Comparison of ENCODE assay signal across 9 mouse cellular contexts in the genomic region with DNA sequence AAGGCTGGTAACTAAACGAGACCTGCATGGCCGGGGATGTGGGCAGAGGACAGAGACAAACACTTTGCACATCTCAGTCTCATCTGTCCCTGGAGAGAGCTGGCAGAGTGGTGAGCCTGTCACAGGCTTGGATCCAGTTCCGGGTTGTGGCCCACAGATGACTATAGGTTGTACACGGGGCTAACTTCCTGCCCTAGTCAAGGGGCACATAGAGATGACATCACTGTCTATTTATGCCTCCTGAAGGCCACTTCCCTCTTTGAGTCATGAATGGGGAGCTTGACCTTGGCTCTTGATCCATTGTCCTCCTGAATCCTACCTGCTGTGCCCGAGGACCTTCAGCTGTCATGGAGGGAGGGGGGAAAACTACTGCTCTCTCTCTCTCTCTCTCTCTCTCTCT. TPM values are rescaled to one million over a fixed set of nuclear protein-coding genes. Genes with fewer than 3 reads are reported as not detected.
DNase-seq lines count a peak whose midpoint lies in the region; ATAC-seq and TF ChIP-seq lines count a peak whose summit lies in the region.
"Had no signal": no experiment of that assay in that cellular context is flagged by ENCODE, and none has a peak within 500 bp of the region (broad histone marks: within the 10 kb centered on the region; RNA-seq: fewer than 3 reads in every experiment).

No protein-coding gene starts in this region.

- TF ChIP-seq CTCF in lung, postnatal 0 days (IDR thresholded peaks at IDR 0.05), result no peak

- H3K4me3 ChIP-seq in lung, postnatal 0 days (ENCODE audit: low read depth, low read length), result no peak overlapping the region
- H3K4me3 ChIP-seq: hindbrain, embryonic 15.5 days had no signal

- no peaks in the 10 kb centered on the region for H3K36me3 ChIP-seq in lung, postnatal 0 days (ENCODE audit: insufficient read depth, low read length)
- H3K36me3 ChIP-seq: hindbrain, embryonic 15.5 days had no signal

- ATAC-seq in lung, postnatal 0 days, result peak; percentile 39
- peak; percentile 70 for ATAC-seq in inflammation-experienced regulatory T-cells, adult 6 months
- no peak for ATAC-seq in cerebellum, adult (ENCODE audit: insufficient number of reproducible peaks, low FRiP score, low TSS enrichment)

- TF ChIP-seq EP300 in lung, postnatal 0 days (IDR thresholded peaks at IDR 0.05), result 0 out of 2 replicates have a peak, but pooled peaks have one; percentile 32

- no peak overlapping the region for H3K9ac ChIP-seq in lung, postnatal 0 days (replicated peaks; ENCODE audit: low read depth)
- H3K9ac ChIP-seq: hindbrain, embryonic 15.5 days had no signal

- peaks cover 65% of the 10 kb centered on the region for H3K4me1 ChIP-seq in lung, postnatal 0 days (ENCODE audit: insufficient read depth, low read depth, low read length)

- no peaks in the 10 kb centered on the region for H3K9me3 ChIP-seq in lung, postnatal 0 days (ENCODE audit: low read length)
- H3K9me3 ChIP-seq: hindbrain, embryonic 15.5 days had no signal

- peak; percentile 85 for DNase-seq in lung, postnatal 0 days (ENCODE audit: low spot score)
- DNase-seq in lung, postnatal 14 days, result no peak
- DNase-seq in adrenal gland, postnatal 14 days, result peak; percentile 68
- peak; percentile 41 for DNase-seq in retina, postnatal 1 day
- DNase-seq in right cerebral cortex, postnatal 10 days (ENCODE audit: low spot score in 2 of 2), result no peak
- DNase-seq: cerebellum, adult 9-11 months had no signal

- H3K27me3 ChIP-seq in lung, postnatal 0 days (replicated peaks; ENCODE audit: insufficient read depth, low read length), result no peaks in the 10 kb centered on the region
- H3K27me3 ChIP-seq: hindbrain, embryonic 15.5 days had no signal

- WGBS in lung, postnatal 0 days, result 27% methylated on average over 5 of the region's 5 CpGs

- 0 out of 2 replicates have a peak overlapping the region, but pooled peaks have one; percentile 43 for H3K27ac ChIP-seq in lung, postnatal 0 days (ENCODE audit: low read length)

- H3K4me2 ChIP-seq in lung, postnatal 0 days (replicated peaks; ENCODE audit: low read depth, low read length), result no peak overlapping the region
- H3K4me2 ChIP-seq: hindbrain, embryonic 15.5 days had no signal

RNA-seq across cellular contexts. Expression of gene Zmiz1, which starts 25.1 kb away (rescaled TPM):
- 18.0 and 20.2 TPM in 2 replicates for polyA plus RNA-seq in lung, postnatal 0 days (2015; fragmentation: Nextera tagmentation; extraction: Ambion mirVana)
- total RNA-seq in adrenal gland, postnatal 14 days (2021), result 96.4 and 96.9 TPM in 2 replicates
- 10 to 100 TPM; 24.5 to 30.1 (median 26.1) TPM for polyA plus RNA-seq in inflammation-experienced regulatory T-cells, adult 6 months (2017; shearing (Covaris generic))

Comparison
In these comparisons a context has a peak if more than half of its experiments do, and no peak if none do; other contexts are left out.
1. DNase-seq: peak in lung, postnatal 0 days (single experiment), adrenal gland, postnatal 14 days (single experiment) and retina, postnatal 1 day (single experiment); none in lung, postnatal 14 days (single experiment) and right cerebral cortex, postnatal 10 days (0 of 2).